Mouse (Mus musculus) CD4-positive, CD25-positive, alpha-beta regulatory T cell, adult 9 weeks (primary cell): ENCODE results near the gene Rnf145. TPM values are rescaled to one million over a fixed set of nuclear protein-coding genes. Genes with fewer than 3 reads are reported as not detected.

Source experiments
- polyA plus RNA-seq: library from polyadenylated mRNA; unstranded; fragments of 100-300 nt; shearing (Covaris generic); gene quantifications from one replicate; pipeline ENCODE4 v1.2.1, GENCODE M21; 2017

The Rnf145 gene
- 58.0 TPM for polyA plus RNA-seq

GRCm38 (mm10) chr11:44518281-44519095 lies at the start of gene Rnf145:
Rnf145 (plus strand) TSS chr11:44518964.

GRCm38 (mm10) chr11:44470432-44471336 lies 48.1 kb upstream of the Rnf145 start, which contains the start of gene Ublcp1:
Ublcp1 (minus strand) TSS chr11:44470498.

Other genes with a start within 250 kb of the Rnf145 start
- not detected for gene Il12b, start 118.9 kb upstream of the Rnf145 start, polyA plus RNA-seq
- 41.3 TPM for gene Ublcp1, start 48.5 kb upstream of the Rnf145 start, polyA plus RNA-seq
- 0.40 TPM for gene Ebf1, start 98.4 kb downstream of the Rnf145 start, polyA plus RNA-seq